Mouse (Mus musculus) cerebellum, adult 2 months (tissue): ENCODE measurements at regions not wholly inside any gene's neighbourhood (a gene's known extent, or its start where the extent isn't known, plus 50 kb on each side); places are given as distances from the start of the nearest gene placed in this dataset.

Experiments
- DNase-seq, 2 experiments: peaks; one replicate each; pipeline ENCODE4 v3.0.0; 2021
- H3K27ac ChIP-seq: fragments of 200-500 bp; 2 replicates; pipeline ENCODE4 v1.5.1; 2012; ENCODE audit warnings: low read length, control low read depth, inconsistent platforms; ENCODE audit not compliant: insufficient read depth
- H3K27me3 ChIP-seq: fragments of 200-500 bp; 2 replicates; pipeline ENCODE4 v1.6.1; 2012; ENCODE audit warnings: inconsistent platforms, mild to moderate bottlenecking, low read length, moderate library complexity; ENCODE audit not compliant: control insufficient read depth, insufficient read depth
- H3K4me1 ChIP-seq: fragments of 200-500 bp; 2 replicates; pipeline ENCODE4 v1.6.1; 2011; ENCODE audit warnings: low read length; ENCODE audit not compliant: control insufficient read depth, insufficient read depth
- H3K4me3 ChIP-seq: fragments of 200-500 bp; replicated peaks from 2 replicates; pipeline ENCODE3; 2011; ENCODE audit warnings: mild to moderate bottlenecking, low read depth, low read length, control low read depth; ENCODE audit not compliant: insufficient read depth
- CTCF ChIP-seq: fragments of 200-500 bp; IDR thresholded peaks from 2 replicates; pipeline ENCODE4 v1.5.1; 2011; ENCODE audit warnings: low read depth, mild to moderate bottlenecking, control low read depth, low read length, moderate library complexity, borderline replicate concordance; ENCODE audit not compliant: insufficient read depth
- POLR2A ChIP-seq: fragments of 200-500 bp; IDR thresholded peaks from 2 replicates; pipeline ENCODE4 v1.6.1; 2011; ENCODE audit warnings: low read length, control low read depth, borderline replicate concordance; ENCODE audit not compliant: insufficient read depth
- WGBS: fragments of 180-500 bp; shearing (Covaris S2); methylation state at CpG from one replicate; pipeline ENCODE4 v1.1.7; 2018; 5-methylcytosine and 5-hydroxymethylcytosine counted together

GRCm38 (mm10) chr10:111855496-111855895 is 117.0 kb upstream of the Krr1 start:
- H3K27me3 ChIP-seq: no peaks in the 10 kb centered on the region
- no peak for DNase-seq
- WGBS: 94% methylated on average over 18 of the region's 18 CpGs
- no peak for TF ChIP-seq CTCF
- TF ChIP-seq POLR2A: no peak
- no peaks in the 10 kb centered on the region for H3K4me1 ChIP-seq
- no peak overlapping the region for H3K27ac ChIP-seq
- no peak overlapping the region for H3K4me3 ChIP-seq

- Histone ChIP-seq H3K27me3 (no peaks in the 10 kb centered on the region), H3K4me1 (no peaks in the 10 kb centered on the region), H3K27ac (no peak overlapping the region), H3K4me3 (no peak overlapping the region)
- 94% methylated on average over 6 of the region's 6 CpGs for WGBS
- no peak for DNase-seq
- TF ChIP-seq CTCF (no peak), POLR2A (no peak)
Measured at GRCm38 (mm10) chr10:111858403-111858802, 114.1 kb upstream of the Krr1 start.

GRCm38 (mm10) chr10:111865286-111865830 is 107.1 kb upstream of the Krr1 start:
- no peak overlapping the region for H3K4me3 ChIP-seq
- WGBS: 89% methylated on average over 8 of the region's 8 CpGs
- H3K27ac ChIP-seq: no peak overlapping the region
- H3K4me1 ChIP-seq: no peaks in the 10 kb centered on the region
- TF ChIP-seq POLR2A: no peak
- TF ChIP-seq CTCF: no peak
- DNase-seq: no peak
- no peaks in the 10 kb centered on the region for H3K27me3 ChIP-seq

GRCm38 (mm10) chr10:111867102-111867501 is 105.4 kb upstream of the Krr1 start:
- Histone ChIP-seq H3K4me3 (no peak overlapping the region), H3K27ac (no peak overlapping the region), H3K4me1 (no peaks in the 10 kb centered on the region), H3K27me3 (no peaks in the 10 kb centered on the region)
- WGBS: 57% methylated on average over 6 of the region's 6 CpGs
- no peak for DNase-seq
- TF ChIP-seq POLR2A: no peak
- TF ChIP-seq CTCF: no peak

- H3K27ac ChIP-seq: no peak overlapping the region
- no peak overlapping the region for H3K4me3 ChIP-seq
- no peak for DNase-seq
- H3K4me1 ChIP-seq: no peaks in the 10 kb centered on the region
- no peak for TF ChIP-seq POLR2A
- TF ChIP-seq CTCF: no peak
- H3K27me3 ChIP-seq: no peaks in the 10 kb centered on the region
- WGBS: 29% methylated on average over 6 of the region's 6 CpGs
Measured at GRCm38 (mm10) chr10:111867538-111867937, 104.9 kb upstream of the Krr1 start.

- DNase-seq: no peak
- no peak overlapping the region for H3K4me3 ChIP-seq
- WGBS: 89% methylated on average over 3 of the region's 3 CpGs
- no peak for TF ChIP-seq CTCF
- no peak for TF ChIP-seq POLR2A
- H3K4me1 ChIP-seq: peaks cover 3% of the 10 kb centered on the region
- no peak overlapping the region for H3K27ac ChIP-seq
- no peaks in the 10 kb centered on the region for H3K27me3 ChIP-seq
Measured at GRCm38 (mm10) chr10:111880354-111880753, 92.1 kb upstream of the Krr1 start.

GRCm38 (mm10) chr10:111881339-111882211 is 90.9 kb upstream of the Krr1 start:
- no peak for DNase-seq

GRCm38 (mm10) chr10:111882521-111882920 is 89.9 kb upstream of the Krr1 start:
- Histone ChIP-seq H3K27ac (no peak overlapping the region), H3K27me3 (no peaks in the 10 kb centered on the region), H3K4me1 (peaks cover 3% of the 10 kb centered on the region), H3K4me3 (no peak overlapping the region)
- TF ChIP-seq POLR2A (no peak), CTCF (no peak)
- WGBS: 98% methylated on average over 6 of the region's 6 CpGs
- DNase-seq: no peak

More at GRCm38 (mm10) chr10:111881339-111882211, 90.9 kb upstream of the Krr1 start:
- Histone ChIP-seq H3K27me3 (no peaks in the 10 kb centered on the region), H3K4me1 (peaks cover 3% of the 10 kb centered on the region), H3K4me3 (no peak overlapping the region), H3K27ac (no peak overlapping the region)
- 53% methylated on average over 24 of the region's 24 CpGs for WGBS
- no peak for TF ChIP-seq POLR2A
- no peak for TF ChIP-seq CTCF
